Mouse (Mus musculus): ENCODE measurements around the gene Gm45261. TPM values are rescaled to one million over a fixed set of nuclear protein-coding genes. Genes with fewer than 3 reads are reported as not detected.

The Gm45261 gene
- polyA plus RNA-seq, 1 experiment: not detected

GRCm38 (mm10) chr1:80483419-80483818 is 22.2 kb upstream of the Gm45261 start:
- no peak for TF ChIP-seq EP300 (IDR thresholded peaks at IDR 0.05; ENCODE audit: insufficient read depth, low read depth, low read length)
- no peak for TF ChIP-seq POLR2A (IDR thresholded peaks at IDR 0.05; ENCODE audit: insufficient read depth, low read length)
- H3K9ac ChIP-seq (ENCODE audit: low read depth, poor library complexity, severe bottlenecking): no peak overlapping the region
- H3K4me3 ChIP-seq (ENCODE audit: low read depth, low read length): no peak overlapping the region
- H3K36me3 ChIP-seq (ENCODE audit: control insufficient read depth, insufficient read depth, low read length, poor library complexity, severe bottlenecking): no peaks in the 10 kb centered on the region
- no peaks in the 10 kb centered on the region for H3K27me3 ChIP-seq (ENCODE audit: control insufficient read depth, insufficient read depth, low read length, poor library complexity, severe bottlenecking)
- no peaks in the 10 kb centered on the region for H3K9me3 ChIP-seq (replicated peaks; ENCODE audit: control insufficient read depth, insufficient read depth, low read length, poor library complexity, severe bottlenecking)
- no peak overlapping the region for H3K27ac ChIP-seq (ENCODE audit: insufficient read depth, low read length)
- no peaks in the 10 kb centered on the region for H3K4me1 ChIP-seq (ENCODE audit: control insufficient read depth, insufficient read depth, low read length)

GRCm38 (mm10) chr1:80474942-80475341 is 13.7 kb upstream of the Gm45261 start:
- no peaks in the 10 kb centered on the region for H3K4me1 ChIP-seq (ENCODE audit: control insufficient read depth, insufficient read depth, low read length)
- TF ChIP-seq EP300 (IDR thresholded peaks at IDR 0.05; ENCODE audit: insufficient read depth, low read depth, low read length) (no peak), POLR2A (IDR thresholded peaks at IDR 0.05; ENCODE audit: insufficient read depth, low read length) (no peak), CTCF (IDR thresholded peaks at IDR 0.05; ENCODE audit: low read depth, low read length) (no peak)
- no peak overlapping the region for H3K9ac ChIP-seq (ENCODE audit: low read depth, poor library complexity, severe bottlenecking)
- no peak overlapping the region for H3K27ac ChIP-seq (ENCODE audit: insufficient read depth, low read length)
- H3K4me3 ChIP-seq (ENCODE audit: low read depth, low read length): no peak overlapping the region
- H3K9me3 ChIP-seq (replicated peaks; ENCODE audit: control insufficient read depth, insufficient read depth, low read length, poor library complexity, severe bottlenecking): no peaks in the 10 kb centered on the region
- no peaks in the 10 kb centered on the region for H3K27me3 ChIP-seq (ENCODE audit: control insufficient read depth, insufficient read depth, low read length, poor library complexity, severe bottlenecking)
- no peaks in the 10 kb centered on the region for H3K36me3 ChIP-seq (ENCODE audit: control insufficient read depth, insufficient read depth, low read length, poor library complexity, severe bottlenecking)

- Histone ChIP-seq H3K9me3 (replicated peaks; ENCODE audit: control insufficient read depth, insufficient read depth, low read length, poor library complexity, severe bottlenecking) (no peaks in the 10 kb centered on the region), H3K4me1 (ENCODE audit: control insufficient read depth, insufficient read depth, low read length) (no peaks in the 10 kb centered on the region), H3K27me3 (ENCODE audit: control insufficient read depth, insufficient read depth, low read length, poor library complexity, severe bottlenecking) (no peaks in the 10 kb centered on the region), H3K4me3 (ENCODE audit: low read depth, low read length) (no peak overlapping the region), H3K27ac (ENCODE audit: insufficient read depth, low read length) (no peak overlapping the region), H3K9ac (ENCODE audit: low read depth, poor library complexity, severe bottlenecking) (no peak overlapping the region), H3K36me3 (ENCODE audit: control insufficient read depth, insufficient read depth, low read length, poor library complexity, severe bottlenecking) (no peaks in the 10 kb centered on the region)
- TF ChIP-seq EP300 (IDR thresholded peaks at IDR 0.05; ENCODE audit: insufficient read depth, low read depth, low read length): no peak
- no peak for TF ChIP-seq POLR2A (IDR thresholded peaks at IDR 0.05; ENCODE audit: insufficient read depth, low read length)
- TF ChIP-seq CTCF (IDR thresholded peaks at IDR 0.05; ENCODE audit: low read depth, low read length): no peak
These were observed 11.1 kb upstream of the Gm45261 start for GRCm38 (mm10) chr1:80472395-80472794.

- no peak overlapping the region for H3K4me3 ChIP-seq (ENCODE audit: low read depth, low read length)
- no peaks in the 10 kb centered on the region for H3K36me3 ChIP-seq (ENCODE audit: control insufficient read depth, insufficient read depth, low read length, poor library complexity, severe bottlenecking)
- no peak overlapping the region for H3K27ac ChIP-seq (ENCODE audit: insufficient read depth, low read length)
- no peaks in the 10 kb centered on the region for H3K9me3 ChIP-seq (replicated peaks; ENCODE audit: control insufficient read depth, insufficient read depth, low read length, poor library complexity, severe bottlenecking)
- H3K9ac ChIP-seq (ENCODE audit: low read depth, poor library complexity, severe bottlenecking): no peak overlapping the region
- TF ChIP-seq EP300 (IDR thresholded peaks at IDR 0.05; ENCODE audit: insufficient read depth, low read depth, low read length) (no peak), CTCF (IDR thresholded peaks at IDR 0.05; ENCODE audit: low read depth, low read length) (no peak), POLR2A (IDR thresholded peaks at IDR 0.05; ENCODE audit: insufficient read depth, low read length) (no peak)
- H3K4me1 ChIP-seq (ENCODE audit: control insufficient read depth, insufficient read depth, low read length): no peaks in the 10 kb centered on the region
- H3K27me3 ChIP-seq (ENCODE audit: control insufficient read depth, insufficient read depth, low read length, poor library complexity, severe bottlenecking): no peaks in the 10 kb centered on the region
These were observed 1.3 kb downstream of the Gm45261 start for GRCm38 (mm10) chr1:80459923-80460322.

GRCm38 (mm10) chr1:80459477-80459876 is 1.8 kb downstream of the Gm45261 start:
- no peak overlapping the region for H3K27ac ChIP-seq (ENCODE audit: insufficient read depth, low read length)
- H3K4me1 ChIP-seq (ENCODE audit: control insufficient read depth, insufficient read depth, low read length): no peaks in the 10 kb centered on the region
- no peak overlapping the region for H3K9ac ChIP-seq (ENCODE audit: low read depth, poor library complexity, severe bottlenecking)
- no peaks in the 10 kb centered on the region for H3K27me3 ChIP-seq (ENCODE audit: control insufficient read depth, insufficient read depth, low read length, poor library complexity, severe bottlenecking)
- no peak overlapping the region for H3K4me3 ChIP-seq (ENCODE audit: low read depth, low read length)
- no peaks in the 10 kb centered on the region for H3K9me3 ChIP-seq (replicated peaks; ENCODE audit: control insufficient read depth, insufficient read depth, low read length, poor library complexity, severe bottlenecking)
- TF ChIP-seq CTCF (IDR thresholded peaks at IDR 0.05; ENCODE audit: low read depth, low read length) (no peak), EP300 (IDR thresholded peaks at IDR 0.05; ENCODE audit: insufficient read depth, low read depth, low read length) (no peak), POLR2A (IDR thresholded peaks at IDR 0.05; ENCODE audit: insufficient read depth, low read length) (no peak)
- H3K36me3 ChIP-seq (ENCODE audit: control insufficient read depth, insufficient read depth, low read length, poor library complexity, severe bottlenecking): no peaks in the 10 kb centered on the region

- H3K4me1 ChIP-seq (ENCODE audit: control insufficient read depth, insufficient read depth, low read length): no peaks in the 10 kb centered on the region
- H3K9ac ChIP-seq (ENCODE audit: low read depth, poor library complexity, severe bottlenecking): no peak overlapping the region
- TF ChIP-seq EP300 (IDR thresholded peaks at IDR 0.05; ENCODE audit: insufficient read depth, low read depth, low read length) (no peak), POLR2A (IDR thresholded peaks at IDR 0.05; ENCODE audit: insufficient read depth, low read length) (no peak), CTCF (IDR thresholded peaks at IDR 0.05; ENCODE audit: low read depth, low read length) (no peak)
- H3K4me3 ChIP-seq (ENCODE audit: low read depth, low read length): no peak overlapping the region
- no peaks in the 10 kb centered on the region for H3K9me3 ChIP-seq (replicated peaks; ENCODE audit: control insufficient read depth, insufficient read depth, low read length, poor library complexity, severe bottlenecking)
- H3K27ac ChIP-seq (ENCODE audit: insufficient read depth, low read length): no peak overlapping the region
- H3K27me3 ChIP-seq (ENCODE audit: control insufficient read depth, insufficient read depth, low read length, poor library complexity, severe bottlenecking): no peaks in the 10 kb centered on the region
- no peaks in the 10 kb centered on the region for H3K36me3 ChIP-seq (ENCODE audit: control insufficient read depth, insufficient read depth, low read length, poor library complexity, severe bottlenecking)
These were observed 7.3 kb downstream of the Gm45261 start for GRCm38 (mm10) chr1:80453971-80454370.
